ENCODE assay signal across 8 mouse cellular contexts in genomic region chr6:129532942-129533860, GRCm38 (mm10). TPM values are rescaled to one million over a fixed set of nuclear protein-coding genes. Genes with fewer than 3 reads are reported as not detected.
A peak's percentile ranks its signal among the peaks of the same experiment; 100 is the strongest.
DNase-seq lines count a peak whose midpoint lies in the region; ATAC-seq and TF ChIP-seq lines count a peak whose summit lies in the region.

Gabarapl1 (plus strand) TSS chr6:129533160.

- peak within 1 kb of the TSS; percentile 87 for H3K4me3 ChIP-seq in G1E (ENCODE audit: low read depth, low read length)
- peak within 1 kb of the TSS; percentile 72 for H3K4me3 ChIP-seq in forebrain, embryonic 16.5 days (replicated peaks; ENCODE audit: low read length)
- H3K4me3 ChIP-seq in liver, postnatal 0 days (ENCODE audit: low read depth, low read length), result peak within 1 kb of the TSS; percentile 95
- peak within 1 kb of the TSS; percentile 61 for H3K4me3 ChIP-seq in neural tube, embryonic 14.5 days (ENCODE audit: low read depth, low read length)

- H3K9ac ChIP-seq in forebrain, embryonic 16.5 days (replicated peaks; ENCODE audit: low read depth, low read length), result peak within 1 kb of the TSS; percentile 82
- H3K9ac ChIP-seq in liver, postnatal 0 days (replicated peaks), result peak within 1 kb of the TSS; percentile 93
- H3K9ac ChIP-seq in neural tube, embryonic 14.5 days (replicated peaks; ENCODE audit: low read depth, low read length), result peak within 1 kb of the TSS; percentile 65

- ATAC-seq in G1E (ENCODE audit: extremely low read depth, insufficient number of reproducible peaks, low FRiP score, poor library complexity, severe bottlenecking), result peak; percentile 72
- peak; percentile 85 for ATAC-seq in forebrain, embryonic 16.5 days
- ATAC-seq in liver, postnatal 0 days, result peak; percentile 89
- peak; percentile 86 for ATAC-seq in neural tube, embryonic 14.5 days (ENCODE audit: low read depth)

- under 1% methylated on average over 55 of the region's 55 CpGs for WGBS in forebrain, embryonic 16.5 days
- WGBS in liver, postnatal 0 days (ENCODE audit: insufficient replicate concordance), result under 1% methylated on average over 55 of the region's 55 CpGs
- under 1% methylated on average over 55 of the region's 55 CpGs for WGBS in neural tube, embryonic 14.5 days

- peak; percentile 70 for DNase-seq in G1E (ENCODE audit: low spot score)
- peak; percentile 87 to 88 for DNase-seq in cerebellum, adult 18-20 months
- peak; percentile 75 for DNase-seq in heart, postnatal 25 days (ENCODE audit: low spot score)
- peak; percentile 88 for DNase-seq in layer of hippocampus, adult 11-12 months (ENCODE audit: low spot score)
- DNase-seq in liver, postnatal 0 days, result peak; percentile 89
- peak; percentile 90 for DNase-seq in testis, postnatal 10 days (ENCODE audit: low spot score)

- H3K27me3 ChIP-seq in G1E (ENCODE audit: insufficient read depth, low read length), result peaks cover 7% of the 10 kb centered on the region; the same call in 1 of the 2 replicates
- no peaks in the 10 kb centered on the region for H3K27me3 ChIP-seq in forebrain, embryonic 16.5 days (replicated peaks; ENCODE audit: control insufficient read depth, insufficient read depth, low read length)
- no peaks in the 10 kb centered on the region for H3K27me3 ChIP-seq in liver, postnatal 0 days (ENCODE audit: insufficient read depth, low read length)
- no peaks in the 10 kb centered on the region for H3K27me3 ChIP-seq in neural tube, embryonic 14.5 days (ENCODE audit: control insufficient read depth, insufficient read depth, low read length)

- TF ChIP-seq CTCF in G1E (IDR thresholded peaks at IDR 0.05; ENCODE audit: low read depth, low read length), result no peak
- TF ChIP-seq CTCF in liver, postnatal 0 days (IDR thresholded peaks at IDR 0.05; ENCODE audit: low read depth), result no peak

- peak within 1 kb of the TSS; percentile 57 for H3K4me2 ChIP-seq in forebrain, embryonic 16.5 days (ENCODE audit: low read length)
- peak within 1 kb of the TSS; percentile 94 for H3K4me2 ChIP-seq in liver, postnatal 0 days (ENCODE audit: low read depth, low read length)
- peak within 1 kb of the TSS; percentile 78 for H3K4me2 ChIP-seq in neural tube, embryonic 14.5 days (ENCODE audit: low read depth, low read length)

- peaks cover 32% of the 10 kb centered on the region for H3K36me3 ChIP-seq in G1E (replicated peaks)
- peaks cover under 1% of the 10 kb centered on the region; the same call in 1 of the 2 replicates for H3K36me3 ChIP-seq in forebrain, embryonic 16.5 days (ENCODE audit: control insufficient read depth, insufficient read depth)
- peaks cover 17% of the 10 kb centered on the region for H3K36me3 ChIP-seq in liver, postnatal 0 days (replicated peaks; ENCODE audit: insufficient read depth, low read length)
- peaks cover 4% of the 10 kb centered on the region; the same call in 1 of the 2 replicates for H3K36me3 ChIP-seq in neural tube, embryonic 14.5 days (ENCODE audit: control insufficient read depth, insufficient read depth, low read length)

- peaks cover 30% of the 10 kb centered on the region for H3K4me1 ChIP-seq in G1E (ENCODE audit: insufficient read depth, low read depth, low read length)
- H3K4me1 ChIP-seq in forebrain, embryonic 16.5 days (replicated peaks; ENCODE audit: control insufficient read depth, insufficient read depth, low read length), result peaks cover 25% of the 10 kb centered on the region
- peaks cover 34% of the 10 kb centered on the region for H3K4me1 ChIP-seq in liver, postnatal 0 days (ENCODE audit: insufficient read depth)
- H3K4me1 ChIP-seq in neural tube, embryonic 14.5 days (ENCODE audit: control insufficient read depth, insufficient read depth, low read length), result peaks cover 19% of the 10 kb centered on the region

- intact Hi-C loops in heart, postnatal 25 days (cut with DNase I), result loop anchor here (5.0 kb wide), 1 partner anchor 686 kb away; no protein-coding TSS in a partner anchor

- H3K27ac ChIP-seq in forebrain, embryonic 16.5 days (ENCODE audit: low read length), result peak within 1 kb of the TSS; percentile 76
- H3K27ac ChIP-seq in liver, postnatal 0 days (ENCODE audit: low read depth), result peak within 1 kb of the TSS; percentile 95
- H3K27ac ChIP-seq in neural tube, embryonic 14.5 days (ENCODE audit: low read depth, low read length), result peak within 1 kb of the TSS; percentile 68

- no peaks in the 10 kb centered on the region for H3K9me3 ChIP-seq in G1E (replicated peaks)
- H3K9me3 ChIP-seq in forebrain, embryonic 16.5 days (ENCODE audit: control insufficient read depth, low read length), result no peaks in the 10 kb centered on the region
- H3K9me3 ChIP-seq in liver, postnatal 0 days (ENCODE audit: low read length), result no peaks in the 10 kb centered on the region
- H3K9me3 ChIP-seq in neural tube, embryonic 14.5 days (ENCODE audit: control insufficient read depth, low read length), result no peaks in the 10 kb centered on the region

- TF ChIP-seq EP300 in liver, postnatal 0 days (IDR thresholded peaks at IDR 0.05; ENCODE audit: low read depth), result no peak; the same call in 1 of the 2 replicates

RNA-seq across cellular contexts. Expression of gene Gabarapl1, which starts in this region (rescaled TPM):
- 13.0 and 17.6 TPM in 2 replicates for total RNA-seq in G1E (2014; fragmentation: Nextera tagmentation)
- total RNA-seq in G1E (2017), result 51.7 and 67.0 TPM in 2 replicates
- 51.5 and 55.4 TPM in 2 replicates for polyA plus RNA-seq in G1E (2012)
- polyA plus RNA-seq in forebrain, embryonic 16.5 days (2015; fragmentation: Nextera tagmentation; extraction: Ambion mirVana), result 203 and 217 TPM in 2 replicates
- total RNA-seq in heart, postnatal 25 days (2021), result 100 to 1,000 TPM in 1 of 2 experiments, 10 to 100 TPM in 1; 97.1 to 107 TPM
- 37.3 and 38.5 TPM in 2 replicates for polyA plus RNA-seq in liver, postnatal 0 days (2015; fragmentation: Nextera tagmentation; extraction: Ambion mirVana)
- polyA plus RNA-seq in neural tube, embryonic 14.5 days (2014; fragmentation: Nextera tagmentation; extraction: Ambion mirVana), result 60.2 and 60.6 TPM in 2 replicates

Comparison
In these comparisons a context has a peak if more than half of its experiments do, and no peak if none do; other contexts are left out.
1. Peak in every context shown above with its lines: DNase-seq, ATAC-seq, H3K4me3 ChIP-seq and H3K27ac ChIP-seq.